Mouse (Mus musculus): Measurements from ENCODE around the gene Alpk1. TPM values are rescaled to one million over a fixed set of nuclear protein-coding genes. Genes with fewer than 3 reads are reported as not detected.

The Alpk1 gene
- polyA plus RNA-seq, 1 experiment from 2014 or later = 0.64 TPM

DNA sequence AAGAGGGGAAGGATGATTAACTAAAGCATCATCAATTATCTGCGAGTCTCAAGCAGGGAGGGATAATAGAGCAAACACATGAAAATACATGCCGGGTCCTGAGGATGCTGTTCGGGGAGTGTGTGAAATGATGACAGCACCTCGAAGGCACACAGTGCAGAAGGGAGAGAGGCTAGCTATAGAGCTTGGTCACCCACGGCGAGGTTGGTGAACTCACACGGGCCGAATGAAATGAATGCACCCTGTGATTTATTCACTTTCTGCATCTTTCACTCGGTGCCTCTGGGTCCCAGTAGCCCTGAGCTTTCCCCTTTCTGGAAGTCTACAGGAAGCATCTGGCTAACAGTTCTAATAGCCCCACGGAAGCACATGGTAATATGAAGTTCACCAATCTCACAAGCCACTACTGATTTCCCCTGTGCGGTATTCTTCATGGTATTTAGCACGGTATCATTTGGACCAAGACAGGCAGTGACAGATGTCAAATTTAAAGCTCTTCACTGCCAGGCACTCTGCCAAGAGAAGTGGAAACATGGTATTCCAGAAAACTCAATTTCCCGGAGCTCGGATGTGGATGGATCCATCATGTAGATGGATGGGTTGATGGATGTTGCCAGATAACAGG, 50.7 kb downstream of the Alpk1 start:
- no peaks in the 10 kb centered on the region for H3K9me3 ChIP-seq (replicated peaks)
- no peak overlapping the region for H3K9ac ChIP-seq
- no peak overlapping the region for H3K4me3 ChIP-seq
- H3K4me1 ChIP-seq = no peaks in the 10 kb centered on the region
- H3K36me3 ChIP-seq = no peaks in the 10 kb centered on the region
- no peaks in the 10 kb centered on the region for H3K27me3 ChIP-seq (replicated peaks)
- H3K4me2 ChIP-seq = no peak overlapping the region
- WGBS (ENCODE audit: insufficient replicate concordance) = 74% methylated on average over 14 of the region's 14 CpGs
- ATAC-seq = no peak
- no peak overlapping the region for H3K27ac ChIP-seq

GRCm38 (mm10) chr3:127728851-127729512, 51.3 kb downstream of the Alpk1 start:
- Histone ChIP-seq H3K36me3 (no peaks in the 10 kb centered on the region), H3K4me1 (no peaks in the 10 kb centered on the region), H3K27me3 (replicated peaks) (no peaks in the 10 kb centered on the region), H3K4me2 (no peak overlapping the region), H3K9me3 (replicated peaks) (no peaks in the 10 kb centered on the region), H3K4me3 (no peak overlapping the region), H3K27ac (no peak overlapping the region), H3K9ac (no peak overlapping the region)
- no peak for ATAC-seq
- 76% methylated on average over 17 of the region's 17 CpGs for WGBS (ENCODE audit: insufficient replicate concordance)

- H3K4me2 ChIP-seq = no peak overlapping the region
- WGBS (ENCODE audit: insufficient replicate concordance) = 69% methylated on average over 9 of the region's 9 CpGs
- no peak overlapping the region for H3K9ac ChIP-seq
- H3K4me3 ChIP-seq = no peak overlapping the region
- ATAC-seq = no peak
- no peaks in the 10 kb centered on the region for H3K36me3 ChIP-seq
- H3K4me1 ChIP-seq = no peaks in the 10 kb centered on the region
- no peak overlapping the region for H3K27ac ChIP-seq
- H3K27me3 ChIP-seq (replicated peaks) = no peaks in the 10 kb centered on the region
- no peaks in the 10 kb centered on the region for H3K9me3 ChIP-seq (replicated peaks)
Measured at GRCm38 (mm10) chr3:127728046-127728445, 52.3 kb downstream of the Alpk1 start.

DNA sequence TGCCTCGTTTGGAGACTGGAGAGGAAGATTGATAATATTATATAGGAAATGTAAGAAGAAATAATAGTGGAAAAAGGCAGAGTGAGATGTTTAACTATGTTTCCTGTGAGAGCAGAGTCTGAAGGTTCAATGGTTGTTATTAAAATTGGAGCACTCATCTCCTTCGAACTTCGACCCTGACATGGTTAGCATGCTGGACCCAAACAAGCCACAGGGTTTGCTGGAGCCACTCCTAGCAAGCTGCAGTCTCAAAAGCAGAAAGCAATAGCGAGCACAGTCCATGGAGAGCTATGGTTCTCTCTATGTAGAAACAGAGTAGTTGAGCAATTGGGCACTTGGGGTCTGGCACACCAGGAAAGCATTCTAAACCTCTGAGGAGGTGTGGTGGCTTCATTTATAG, 59.4 kb downstream of the Alpk1 start:
- Histone ChIP-seq H3K27ac (no peak overlapping the region), H3K36me3 (no peaks in the 10 kb centered on the region), H3K27me3 (replicated peaks) (no peaks in the 10 kb centered on the region), H3K4me2 (no peak overlapping the region), H3K4me1 (no peaks in the 10 kb centered on the region), H3K9me3 (replicated peaks) (no peaks in the 10 kb centered on the region), H3K9ac (no peak overlapping the region), H3K4me3 (no peak overlapping the region)
- 63% methylated on average over 4 of the region's 4 CpGs for WGBS (ENCODE audit: insufficient replicate concordance)
- no peak for ATAC-seq

- WGBS (ENCODE audit: insufficient replicate concordance) = 75% methylated on average over 6 of the region's 6 CpGs
- H3K36me3 ChIP-seq = no peaks in the 10 kb centered on the region
- H3K9ac ChIP-seq = no peak overlapping the region
- H3K27ac ChIP-seq = no peak overlapping the region
- H3K27me3 ChIP-seq (replicated peaks) = no peaks in the 10 kb centered on the region
- no peak overlapping the region for H3K4me2 ChIP-seq
- no peak overlapping the region for H3K4me3 ChIP-seq
- H3K9me3 ChIP-seq (replicated peaks) = no peaks in the 10 kb centered on the region
- ATAC-seq = no peak
- H3K4me1 ChIP-seq = no peaks in the 10 kb centered on the region
Measured at GRCm38 (mm10) chr3:127720050-127720449, 60.3 kb downstream of the Alpk1 start.

DNA sequence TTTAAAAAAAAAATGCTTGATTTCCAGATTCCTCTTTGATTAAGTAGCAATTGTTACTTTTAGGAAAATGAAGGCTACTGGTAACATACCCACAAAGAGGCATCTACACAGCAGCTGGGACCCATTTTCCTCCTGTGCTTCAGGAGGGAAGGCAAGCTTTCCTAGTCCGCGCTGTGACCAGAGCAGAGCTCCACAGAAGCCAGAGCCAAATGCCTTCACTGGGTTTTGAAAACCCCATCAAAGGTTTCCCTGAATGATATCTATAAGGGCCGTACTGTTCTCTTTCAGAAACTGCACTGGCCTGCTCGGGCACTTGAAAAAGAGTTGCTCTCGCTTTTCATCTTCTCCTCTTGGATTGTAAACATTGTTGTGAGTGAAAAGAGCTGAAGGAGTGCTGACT, 60.7 kb downstream of the Alpk1 start:
- H3K4me1 ChIP-seq = no peaks in the 10 kb centered on the region
- no peak overlapping the region for H3K4me2 ChIP-seq
- ATAC-seq = no peak
- 70% methylated on average over 5 of the region's 5 CpGs for WGBS (ENCODE audit: insufficient replicate concordance)
- H3K9ac ChIP-seq = no peak overlapping the region
- no peaks in the 10 kb centered on the region for H3K27me3 ChIP-seq (replicated peaks)
- H3K36me3 ChIP-seq = no peaks in the 10 kb centered on the region
- no peaks in the 10 kb centered on the region for H3K9me3 ChIP-seq (replicated peaks)
- H3K4me3 ChIP-seq = no peak overlapping the region
- no peak overlapping the region for H3K27ac ChIP-seq

GRCm38 (mm10) chr3:127716759-127717158, 63.6 kb downstream of the Alpk1 start:
- H3K27ac ChIP-seq = no peak overlapping the region
- no peaks in the 10 kb centered on the region for H3K36me3 ChIP-seq
- H3K9me3 ChIP-seq (replicated peaks) = no peaks in the 10 kb centered on the region
- no peaks in the 10 kb centered on the region for H3K4me1 ChIP-seq
- no peak for ATAC-seq
- H3K4me2 ChIP-seq = no peak overlapping the region
- H3K4me3 ChIP-seq = no peak overlapping the region
- no peak overlapping the region for H3K9ac ChIP-seq
- H3K27me3 ChIP-seq (replicated peaks) = no peaks in the 10 kb centered on the region
- 26% methylated on average over 2 of the region's 2 CpGs for WGBS (ENCODE audit: insufficient replicate concordance)

- no peak for ATAC-seq
- Histone ChIP-seq H3K4me3 (no peak overlapping the region), H3K9ac (no peak overlapping the region), H3K4me2 (no peak overlapping the region), H3K36me3 (no peaks in the 10 kb centered on the region), H3K4me1 (no peaks in the 10 kb centered on the region), H3K27ac (no peak overlapping the region), H3K9me3 (replicated peaks) (no peaks in the 10 kb centered on the region), H3K27me3 (replicated peaks) (no peaks in the 10 kb centered on the region)
- 64% methylated on average over 9 of the region's 9 CpGs for WGBS (ENCODE audit: insufficient replicate concordance)
Measured at GRCm38 (mm10) chr3:127713112-127713511, 67.2 kb downstream of the Alpk1 start.

- no peak for ATAC-seq
- Histone ChIP-seq H3K36me3 (no peaks in the 10 kb centered on the region), H3K9ac (no peak overlapping the region), H3K4me2 (no peak overlapping the region), H3K27ac (no peak overlapping the region), H3K9me3 (replicated peaks) (no peaks in the 10 kb centered on the region), H3K4me3 (no peak overlapping the region), H3K4me1 (no peaks in the 10 kb centered on the region), H3K27me3 (replicated peaks) (peaks cover 4% of the 10 kb centered on the region; the same call in 1 of the 2 replicates)
- WGBS (ENCODE audit: insufficient replicate concordance) = 65% methylated on average over 3 of the region's 3 CpGs
Measured at GRCm38 (mm10) chr3:127711536-127711935, 68.8 kb downstream of the Alpk1 start.

DNA sequence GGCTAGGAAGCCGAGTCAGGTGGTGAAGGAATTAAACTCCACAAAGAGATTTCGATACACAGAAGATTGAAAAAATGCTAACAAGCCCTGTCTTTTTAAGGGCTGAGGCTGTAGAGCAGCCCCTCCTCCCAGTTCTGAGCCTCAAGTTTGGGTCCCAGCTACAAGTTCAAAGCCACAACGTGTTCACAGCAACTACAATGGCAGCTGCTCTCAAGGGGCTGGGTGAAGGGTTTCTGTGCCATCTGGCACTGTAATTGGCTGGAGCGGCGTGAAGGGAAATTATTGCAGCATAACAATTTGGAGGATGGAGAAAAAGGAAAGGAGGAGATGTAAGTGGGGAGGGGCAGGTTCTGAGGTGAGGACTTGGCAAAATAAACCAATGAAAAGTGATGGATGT, 73.2 kb downstream of the Alpk1 start:
- H3K9me3 ChIP-seq (replicated peaks) = no peaks in the 10 kb centered on the region
- no peak overlapping the region for H3K9ac ChIP-seq
- no peak overlapping the region for H3K4me2 ChIP-seq
- 68% methylated on average over 5 of the region's 5 CpGs for WGBS (ENCODE audit: insufficient replicate concordance)
- H3K27ac ChIP-seq = no peak overlapping the region
- no peak for ATAC-seq
- H3K27me3 ChIP-seq (replicated peaks) = peaks cover 20% of the 10 kb centered on the region; the same call in 1 of the 2 replicates
- H3K4me1 ChIP-seq = no peaks in the 10 kb centered on the region
- no peak overlapping the region for H3K4me3 ChIP-seq
- H3K36me3 ChIP-seq = no peaks in the 10 kb centered on the region

GRCm38 (mm10) chr3:127706445-127707088, 73.8 kb downstream of the Alpk1 start:
- 70% methylated on average over 8 of the region's 8 CpGs for WGBS (ENCODE audit: insufficient replicate concordance)
- Histone ChIP-seq H3K27me3 (replicated peaks) (peaks cover 20% of the 10 kb centered on the region; the same call in 1 of the 2 replicates), H3K27ac (no peak overlapping the region), H3K4me1 (no peaks in the 10 kb centered on the region), H3K36me3 (no peaks in the 10 kb centered on the region), H3K4me3 (no peak overlapping the region), H3K9ac (no peak overlapping the region), H3K4me2 (no peak overlapping the region), H3K9me3 (replicated peaks) (no peaks in the 10 kb centered on the region)
- no peak for ATAC-seq
